Mouse (Mus musculus) adrenal gland, postnatal 0 days (tissue): ENCODE results near the gene March4. TPM values are rescaled to one million over a fixed set of nuclear protein-coding genes. Genes with fewer than 3 reads are reported as not detected.

Experiments used
- polyA plus RNA-seq: library from polyadenylated mRNA; unstranded; fragments of >200 nt; fragmentation: Nextera tagmentation; extraction: Ambion mirVana; gene quantifications from 2 replicates; pipeline ENCODE4 v1.2.1, GENCODE M21; 2015

Gene March4
- polyA plus RNA-seq = 1.0 and 4.6 TPM in 2 replicates

DNA sequence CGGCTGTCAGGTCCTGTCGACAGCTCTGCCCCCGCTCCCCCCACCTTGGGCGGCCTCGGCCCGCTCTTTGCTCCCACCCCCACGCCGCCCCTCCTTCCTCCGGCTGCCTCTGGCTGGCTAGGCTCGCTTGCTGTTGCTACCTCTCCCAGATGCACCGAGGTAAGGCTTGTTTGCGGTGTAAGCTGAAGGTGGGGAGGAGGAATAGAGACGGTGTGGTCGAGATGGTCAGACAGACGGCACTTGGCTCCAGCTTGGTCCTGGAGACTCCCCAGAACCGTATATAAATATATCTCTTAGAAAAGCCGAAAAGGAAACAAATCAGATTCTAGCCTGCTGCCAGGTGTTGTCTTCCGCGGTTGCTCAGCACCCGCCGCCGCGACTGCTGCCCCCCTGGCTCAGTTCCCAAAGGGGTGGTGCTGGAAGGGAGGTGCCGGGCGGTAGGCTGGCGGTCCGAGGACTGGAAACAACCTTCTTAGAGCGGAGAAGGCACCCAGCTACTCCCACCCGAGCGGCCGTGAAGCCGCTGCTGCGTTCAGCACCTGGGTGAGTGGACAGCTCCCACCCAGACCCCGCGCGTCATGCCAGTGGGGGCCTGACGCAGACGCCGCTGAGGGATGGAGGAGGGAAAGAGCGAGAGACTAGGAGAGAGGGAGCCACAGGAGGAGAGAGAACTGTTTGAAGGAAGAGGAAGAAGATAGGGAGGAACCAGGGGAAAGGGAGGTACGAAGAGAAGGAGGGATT, at the start of gene March4:
March4 (minus strand) TSS at position 320 of the 741 bp plus-strand sequence.

DNA sequence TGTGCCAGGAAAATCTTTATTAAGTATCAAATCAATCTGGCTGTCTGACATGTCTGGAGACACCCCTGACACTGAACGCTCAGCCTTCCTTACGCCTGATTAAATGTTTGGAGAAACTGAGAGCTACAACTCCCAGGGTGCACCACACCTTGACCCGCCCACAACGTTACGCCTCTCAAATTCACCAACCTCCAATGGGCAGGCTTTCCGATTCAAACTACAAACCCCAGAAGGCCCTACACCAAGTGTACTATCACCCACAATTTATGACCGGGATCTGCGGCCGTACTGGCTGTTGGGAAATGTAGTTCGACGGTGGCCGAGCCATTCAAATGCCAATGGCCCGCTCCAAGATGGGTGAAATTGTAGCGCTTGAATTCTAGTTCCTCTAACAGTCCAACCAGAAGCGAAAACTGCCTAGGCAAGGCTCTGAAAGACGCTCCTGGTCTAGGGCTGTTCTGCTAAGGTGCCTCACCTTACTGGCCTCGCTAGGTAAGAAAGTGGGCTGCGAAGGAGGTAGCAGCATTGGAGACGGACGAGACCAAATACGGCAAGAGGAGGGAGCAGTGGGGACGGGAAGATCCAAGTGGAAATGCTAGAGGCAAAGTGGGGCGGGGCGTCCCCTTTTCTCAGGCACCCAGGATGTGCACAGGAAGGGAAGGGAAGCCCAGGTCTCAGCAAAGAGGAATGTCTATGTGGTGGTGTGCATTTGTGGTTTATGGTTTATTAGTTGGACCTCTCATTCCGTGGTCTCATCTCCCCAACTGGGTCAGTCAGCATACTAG, 46.4 kb upstream of the March4 start, which contains the start of gene Smarcal1:
Smarcal1 (plus strand) TSS at position 305 of the 785 bp plus-strand sequence.

Other genes with a start within 250 kb of the March4 start
- gene Xrcc5, start 229.5 kb downstream of the March4 start, polyA plus RNA-seq = 20.9 and 22.2 TPM in 2 replicates
- gene Smarcal1, start 46.3 kb upstream of the March4 start, polyA plus RNA-seq = 14.0 and 20.8 TPM in 2 replicates
- gene Ankar, start 163.6 kb upstream of the March4 start, polyA plus RNA-seq = not detected in 2 replicates
- 2,480 and 3,135 TPM in 2 replicates for gene Rpl37a, start 174.4 kb upstream of the March4 start, polyA plus RNA-seq